Mouse (Mus musculus): ENCODE measurements around the gene Hoxa3.

Gene Hoxa3

DNA sequence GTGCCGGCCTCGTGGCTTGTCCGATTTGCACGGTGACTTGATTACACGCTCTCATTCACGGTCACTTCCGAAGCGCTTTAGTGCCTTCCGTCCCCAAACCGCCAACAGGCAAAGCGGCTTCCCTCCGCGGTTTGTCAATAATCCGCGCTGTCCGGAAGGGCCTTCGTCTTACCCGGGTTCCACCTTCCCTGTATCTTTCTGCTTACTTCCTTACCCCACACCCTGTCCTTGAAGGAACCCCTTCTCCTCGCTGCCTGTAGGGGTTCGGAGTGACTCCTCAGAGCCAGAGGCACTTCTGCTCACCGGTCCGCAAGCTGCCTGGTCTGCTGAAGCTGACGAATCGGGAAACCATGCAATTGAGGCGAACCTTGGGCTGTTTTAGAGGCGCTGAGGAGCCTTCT lies 33.3 kb upstream of the Hoxa3 start:
- no peak for DNase-seq (ENCODE audit: low spot score)

- DNase-seq (ENCODE audit: low spot score), result no peak
These were observed 32.6 kb upstream of the Hoxa3 start, which contains the start of gene Hoxa11 for GRCm38 (mm10) chr6:52245757-52246142. TSS of gene Hoxa11 (minus strand) at chr6:52245810.

- DNase-seq (ENCODE audit: low spot score), result peak; percentile 11
These were observed 32.1 kb upstream of the Hoxa3 start for GRCm38 (mm10) chr6:52245040-52245756.

DNA sequence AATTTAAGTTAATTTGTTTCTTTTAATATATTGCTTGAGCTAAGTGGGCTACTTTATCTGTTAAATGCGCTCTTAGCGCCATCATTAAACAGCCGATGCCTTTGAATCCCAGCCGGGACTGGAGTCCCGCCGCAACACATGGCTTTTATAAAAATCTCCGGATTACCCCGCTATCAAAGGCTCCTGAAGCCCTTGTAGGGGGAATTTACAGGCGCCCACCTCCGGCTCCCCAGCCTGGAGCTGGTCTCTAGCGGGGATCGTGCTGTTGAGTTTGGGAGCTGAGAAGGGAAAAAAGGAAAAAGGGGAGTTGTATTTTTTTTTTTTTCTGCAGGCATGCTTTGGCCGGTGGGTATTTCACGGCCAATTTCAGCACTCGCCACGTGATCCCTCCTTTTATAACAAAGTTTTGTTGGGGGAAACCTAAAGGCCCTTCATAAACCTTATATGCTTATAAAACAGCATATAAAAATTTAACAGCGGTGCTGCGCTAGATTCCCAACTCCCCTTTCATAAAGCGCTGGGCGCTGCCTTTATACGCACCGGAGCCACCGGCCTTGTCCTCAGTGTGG lies 31.4 kb upstream of the Hoxa3 start:
- no peak for DNase-seq (ENCODE audit: low spot score)

- DNase-seq (ENCODE audit: low spot score), result no peak
These were observed 30.6 kb upstream of the Hoxa3 start for GRCm38 (mm10) chr6:52243681-52244121.

- DNase-seq (ENCODE audit: low spot score), result no peak
These were observed 29.7 kb upstream of the Hoxa3 start for GRCm38 (mm10) chr6:52242801-52243332.

- no peak for DNase-seq (ENCODE audit: low spot score)
These were observed 28.0 kb upstream of the Hoxa3 start for GRCm38 (mm10) chr6:52241001-52241621.

- no peak for DNase-seq (ENCODE audit: low spot score)
These were observed 27.4 kb upstream of the Hoxa3 start, which contains the start of gene Hoxa10 for GRCm38 (mm10) chr6:52240389-52241000. TSS of gene Hoxa10 (minus strand) at chr6:52240854.

DNA sequence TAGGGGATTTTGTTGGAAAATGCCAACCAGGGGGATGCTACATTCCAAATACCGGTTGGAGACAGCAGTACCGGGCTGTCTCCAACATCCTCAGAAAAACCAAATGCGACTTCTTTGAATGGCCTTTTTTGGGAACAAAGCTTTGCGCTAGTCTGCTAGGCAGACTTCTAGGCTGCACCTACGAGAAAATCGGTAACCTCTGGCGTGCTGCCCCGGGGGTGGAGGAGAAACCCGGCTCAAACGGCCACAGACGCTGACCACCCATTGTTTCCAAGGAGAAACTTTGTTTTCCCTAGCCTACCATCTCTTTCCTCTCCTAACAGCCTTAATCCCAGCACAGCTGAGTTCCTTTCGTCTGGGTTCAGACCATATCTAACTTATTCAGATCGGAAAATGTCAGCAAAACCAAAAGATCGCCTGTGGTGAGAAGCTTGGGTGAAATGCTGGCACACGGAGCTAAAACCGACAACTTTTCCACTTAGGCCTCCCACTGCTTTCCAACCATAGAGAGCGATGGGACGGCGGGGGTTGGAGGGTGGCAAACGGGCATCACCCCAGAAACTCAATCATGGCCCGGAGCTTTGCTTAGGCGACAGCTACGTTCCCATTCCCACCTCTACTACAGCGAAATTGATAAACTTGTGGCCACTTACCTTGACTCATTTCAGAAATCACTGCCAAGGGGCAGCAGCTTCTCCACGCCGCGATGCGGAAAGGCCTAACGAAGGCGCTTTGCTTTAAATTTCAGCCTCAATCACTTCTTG lies 26.7 kb upstream of the Hoxa3 start:
- DNase-seq (ENCODE audit: low spot score), result no peak

- DNase-seq (ENCODE audit: low spot score), result no peak
These were observed 25.8 kb upstream of the Hoxa3 start for GRCm38 (mm10) chr6:52238976-52239375.

DNA sequence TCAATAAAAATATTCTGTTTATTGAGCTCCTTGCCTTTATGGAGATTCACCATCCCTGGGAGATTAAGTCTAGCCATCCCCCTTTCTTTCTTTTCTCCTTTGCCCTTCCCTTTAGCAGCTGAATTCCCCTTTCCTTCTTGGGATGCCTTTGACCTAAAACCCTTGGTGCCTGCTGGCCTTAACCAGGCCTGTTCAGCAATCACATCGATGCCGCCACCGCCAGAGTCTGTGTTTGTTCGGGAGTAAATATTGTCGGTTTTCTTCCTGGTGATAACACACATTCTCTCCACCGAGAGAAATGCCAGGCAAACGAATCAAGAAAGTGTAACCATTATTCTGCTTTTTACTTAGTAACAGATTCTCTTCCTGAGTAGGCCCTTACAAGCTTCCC lies 25.0 kb upstream of the Hoxa3 start:
- DNase-seq (ENCODE audit: low spot score), result no peak

DNA sequence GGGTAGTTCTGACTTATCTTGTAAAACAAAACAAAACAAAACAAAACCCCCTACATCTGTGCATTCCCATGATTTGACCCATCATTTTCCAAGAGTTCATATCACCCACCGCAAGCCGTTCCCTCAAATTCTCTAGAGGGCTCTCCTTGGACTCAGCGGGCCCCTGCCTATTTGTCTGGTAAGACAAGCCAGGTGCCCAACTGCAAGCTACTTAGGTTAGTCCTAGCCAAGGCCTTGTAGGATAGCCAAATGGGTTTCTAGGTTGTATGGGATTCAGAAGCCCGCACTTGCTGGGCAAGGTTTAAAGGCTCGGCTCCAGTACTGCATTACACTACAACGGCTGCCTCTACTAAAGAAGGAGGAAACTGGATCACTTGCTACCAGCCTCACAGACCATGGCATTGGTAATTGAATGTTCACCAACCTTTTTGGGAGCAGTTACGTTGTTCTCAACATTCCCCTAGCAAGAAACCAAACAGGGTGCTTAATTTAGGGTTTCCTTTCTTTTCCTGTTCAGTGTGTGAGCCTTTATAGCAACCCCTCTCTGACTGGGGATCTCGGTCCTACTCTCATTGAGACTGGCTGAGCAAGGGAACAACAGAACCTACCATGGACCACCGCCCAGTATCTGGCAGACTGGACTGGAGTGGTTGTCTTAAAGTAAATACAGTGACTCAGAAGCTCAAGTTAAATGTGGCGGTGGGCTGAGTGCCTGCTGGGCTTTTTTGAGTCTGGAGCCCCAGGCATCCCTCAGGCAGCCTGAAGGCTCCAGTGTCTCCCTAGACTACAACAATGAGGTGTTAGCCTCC lies 24.4 kb upstream of the Hoxa3 start:
- DNase-seq (ENCODE audit: low spot score), result no peak

DNA sequence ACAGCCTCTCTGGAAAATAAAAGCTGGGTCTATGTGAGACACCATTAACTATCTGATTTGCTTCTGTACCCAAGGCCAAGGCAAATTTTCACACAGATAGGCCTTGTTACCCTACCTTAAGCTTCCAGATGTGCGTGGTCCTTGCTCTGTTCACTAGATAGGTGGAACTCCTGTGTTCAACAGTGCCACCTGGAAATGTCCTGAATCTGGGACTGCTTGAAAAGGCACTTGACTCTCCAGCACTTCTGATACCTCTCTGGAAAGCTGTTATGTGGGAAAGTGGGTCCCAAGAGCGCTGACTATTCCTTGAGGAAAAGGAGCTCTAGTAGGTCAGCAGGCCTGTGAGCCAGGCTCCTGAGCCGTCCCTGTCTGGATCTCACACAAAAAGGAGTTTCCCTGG lies 23.7 kb upstream of the Hoxa3 start:
- no peak for DNase-seq (ENCODE audit: low spot score)

- no peak for DNase-seq (ENCODE audit: low spot score)
These were observed 22.7 kb upstream of the Hoxa3 start for GRCm38 (mm10) chr6:52235866-52236265.

- no peak for DNase-seq (ENCODE audit: low spot score)
These were observed 22.1 kb upstream of the Hoxa3 start for GRCm38 (mm10) chr6:52235267-52235666.

- DNase-seq (ENCODE audit: low spot score), result no peak
These were observed 21.4 kb upstream of the Hoxa3 start for GRCm38 (mm10) chr6:52234428-52235140.

DNA sequence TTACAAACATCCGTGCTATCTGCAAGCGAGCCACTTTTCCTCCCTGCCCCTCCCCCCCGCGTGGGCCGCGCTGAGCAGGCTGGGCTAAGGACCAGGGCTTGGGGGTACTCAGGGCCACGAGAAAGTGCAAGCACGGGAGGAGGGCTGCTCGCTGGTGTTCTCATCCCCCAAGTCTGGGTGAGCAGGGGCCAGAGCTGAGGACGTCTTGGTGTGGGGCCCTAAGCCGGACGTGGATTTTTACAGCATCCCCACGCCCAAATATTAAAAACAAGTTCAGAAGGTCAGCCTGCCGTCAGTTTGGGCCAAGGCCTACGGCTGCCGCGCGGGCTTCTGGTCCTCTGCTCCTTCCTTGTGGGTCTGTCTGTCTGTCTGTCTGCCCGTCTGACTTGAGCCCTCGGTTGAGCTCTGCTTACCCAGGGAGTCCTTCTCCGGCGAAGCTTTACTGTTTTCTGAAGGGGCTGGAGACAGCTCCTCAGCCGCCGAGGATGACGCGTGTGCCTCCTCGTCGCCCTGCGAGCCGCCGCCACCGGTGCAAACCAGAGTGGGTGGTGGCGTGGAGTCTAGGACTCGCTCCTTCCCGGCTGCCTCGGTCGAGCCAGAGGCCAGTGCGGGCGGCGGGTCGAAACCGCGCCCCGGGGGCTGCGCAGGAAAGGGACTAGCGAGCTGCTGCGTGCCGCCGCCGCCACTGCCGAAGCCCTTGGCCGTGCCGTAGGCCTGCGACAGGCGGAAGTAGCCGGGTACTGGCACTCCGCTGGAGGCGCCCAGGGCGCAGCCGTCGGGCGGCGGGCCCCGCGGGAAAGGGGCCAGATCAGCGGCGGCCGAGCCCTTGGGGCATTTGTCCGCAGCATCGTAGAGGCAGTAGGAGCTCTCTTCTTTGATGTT lies 20.7 kb upstream of the Hoxa3 start:
- DNase-seq (ENCODE audit: low spot score), result no peak

GRCm38 (mm10) chr6:52232984-52233545 lies 19.9 kb upstream of the Hoxa3 start:
- no peak for DNase-seq (ENCODE audit: low spot score)

DNA sequence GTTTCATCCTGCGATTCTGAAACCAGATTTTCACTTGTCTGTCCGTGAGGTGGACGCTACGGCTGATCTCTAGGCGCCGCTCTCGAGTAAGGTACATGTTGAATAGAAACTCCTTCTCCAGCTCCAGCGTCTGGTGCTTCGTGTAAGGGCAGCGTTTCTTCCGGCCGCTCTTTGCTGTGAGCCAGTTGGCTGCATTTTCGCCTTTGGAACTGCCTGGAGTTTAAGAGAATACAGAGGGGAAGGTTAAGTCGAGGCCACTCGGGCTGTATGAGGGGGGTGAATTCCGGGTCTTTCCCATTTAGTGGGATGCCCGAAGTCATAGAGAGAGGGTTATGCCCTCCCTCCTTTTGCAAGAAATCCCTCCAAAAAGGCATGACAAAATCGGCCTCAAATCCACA lies 19.4 kb upstream of the Hoxa3 start:
- DNase-seq (ENCODE audit: low spot score), result no peak
